Mouse (Mus musculus) kidney, postnatal 25 days (tissue): ENCODE measurements at regions not wholly inside any gene's neighbourhood (a gene's known extent, or its start where the extent isn't known, plus 50 kb on each side); places are given as distances from the start of the nearest gene placed in this dataset.

Source experiments
- DNase-seq, 2 experiments: peaks; one replicate each; pipeline ENCODE4 v3.0.0; 2021; ENCODE audit warnings: mixed read lengths in 2 of 2

- DNase-seq, result no peak
Observed at GRCm38 (mm10) chr9:25374161-25374560, 107.2 kb upstream of the Eepd1 start.

DNA sequence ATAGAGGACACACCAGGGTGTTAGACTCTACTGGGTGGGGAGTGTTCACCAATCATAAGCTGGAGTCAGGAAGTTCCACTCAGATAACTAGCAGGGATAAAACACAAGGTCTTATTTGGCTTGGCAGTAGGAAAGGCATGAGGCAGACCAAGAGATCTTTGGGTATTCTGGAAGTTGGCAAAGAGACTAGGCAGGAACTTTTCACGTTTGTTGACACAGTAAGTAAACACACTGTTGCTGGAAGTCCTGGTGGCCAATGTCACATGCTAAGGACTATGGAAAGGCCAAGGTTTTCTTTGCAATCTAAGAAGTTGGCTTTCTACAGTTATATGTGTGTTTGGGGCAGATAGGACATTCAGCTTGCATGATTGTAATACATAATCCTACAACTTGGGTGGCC is 105.1 kb upstream of the Eepd1 start:
- no peak for DNase-seq

DNA sequence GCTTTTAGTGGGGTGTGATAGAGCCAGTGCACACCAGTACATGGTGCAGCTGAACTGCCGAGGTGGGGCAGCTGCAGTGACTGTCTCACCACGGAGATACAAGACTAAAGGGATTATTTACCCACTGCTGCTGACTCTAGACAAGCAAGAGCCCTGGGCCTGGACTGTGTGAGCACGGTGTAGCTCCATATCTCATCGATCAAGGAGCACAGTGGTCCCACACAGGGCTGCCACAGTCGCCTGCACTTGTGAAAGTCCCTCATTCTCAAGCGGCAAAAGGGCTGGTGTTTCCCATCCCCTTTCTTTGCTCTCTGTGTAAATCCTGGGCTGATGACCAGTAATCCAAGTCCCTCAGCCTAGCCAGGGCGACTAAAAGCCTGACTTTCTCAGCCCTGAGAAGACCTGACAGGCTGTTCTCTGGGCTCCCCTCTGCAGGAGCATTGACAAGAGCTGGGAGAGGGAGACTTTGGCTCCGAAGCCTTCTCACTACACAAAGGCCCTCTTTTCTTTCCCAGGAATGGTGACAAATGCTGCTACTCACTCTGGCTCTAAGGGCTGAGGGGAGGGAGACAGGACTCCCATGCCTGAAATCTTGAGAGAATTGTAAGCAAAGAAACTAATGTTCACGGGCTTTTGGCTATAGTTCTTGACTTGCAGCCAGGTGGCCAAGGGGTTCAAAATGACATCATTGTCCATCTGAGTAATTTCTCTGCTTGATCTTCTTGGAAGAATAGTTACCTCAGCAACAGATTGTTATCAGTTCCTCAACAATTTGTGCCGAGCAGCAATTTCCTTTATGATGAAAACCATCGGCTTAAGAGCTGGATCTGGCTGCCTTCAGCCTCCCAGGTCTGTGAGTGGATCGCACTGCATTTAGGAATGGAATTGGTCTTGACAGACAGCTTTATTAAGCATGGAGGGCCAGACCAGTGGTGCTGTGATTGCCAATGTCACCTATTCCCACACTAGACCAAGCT is 103.3 kb upstream of the Eepd1 start:
- DNase-seq, result no peak

DNA sequence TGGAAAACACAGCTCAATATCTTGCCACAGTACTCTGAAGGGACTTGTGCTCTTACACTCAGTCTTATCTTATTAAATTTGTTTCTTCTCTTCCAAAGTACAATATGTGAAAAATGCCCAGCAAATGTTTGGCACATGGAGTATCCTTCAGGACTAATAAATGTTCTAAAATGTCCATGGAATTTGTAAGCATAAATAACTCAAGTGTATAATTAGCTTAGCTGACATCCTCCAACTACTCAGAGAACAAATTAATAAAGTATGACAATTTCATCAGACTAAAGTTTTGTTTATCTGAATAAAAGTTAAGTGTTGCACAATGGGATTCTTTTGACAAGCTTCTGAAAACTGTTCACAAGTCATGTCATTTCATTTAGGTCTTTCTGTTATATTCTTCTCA is 96.0 kb upstream of the Eepd1 start:
- DNase-seq, result no peak

- DNase-seq, result no peak
Observed at GRCm38 (mm10) chr9:25387876-25388650, 93.3 kb upstream of the Eepd1 start.

- DNase-seq, result no peak
Observed at GRCm38 (mm10) chr9:25389351-25389750, 92.0 kb upstream of the Eepd1 start.

GRCm38 (mm10) chr9:25400647-25401335 is 80.6 kb upstream of the Eepd1 start:
- DNase-seq, result peak; percentile 34 to 63

DNA sequence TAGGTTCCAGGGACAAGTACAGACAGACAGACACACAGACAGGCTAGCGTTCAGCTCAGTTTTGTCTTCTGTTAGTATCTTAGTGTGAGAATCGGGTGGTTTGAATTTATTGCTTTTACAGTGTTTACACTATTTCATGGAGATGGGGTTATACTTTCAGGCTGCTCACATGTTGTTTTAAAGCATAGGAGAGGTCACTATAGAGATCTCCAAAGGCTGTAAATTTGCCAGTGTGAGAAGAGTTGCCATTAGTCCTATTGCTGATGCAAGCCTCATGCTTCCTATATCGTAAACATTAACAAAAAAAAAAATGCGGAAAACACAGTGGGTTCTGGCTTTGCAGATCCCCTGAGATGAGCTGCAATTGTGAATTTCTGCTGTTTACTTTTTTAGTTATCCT is 75.5 kb upstream of the Eepd1 start:
- DNase-seq, result no peak

DNA sequence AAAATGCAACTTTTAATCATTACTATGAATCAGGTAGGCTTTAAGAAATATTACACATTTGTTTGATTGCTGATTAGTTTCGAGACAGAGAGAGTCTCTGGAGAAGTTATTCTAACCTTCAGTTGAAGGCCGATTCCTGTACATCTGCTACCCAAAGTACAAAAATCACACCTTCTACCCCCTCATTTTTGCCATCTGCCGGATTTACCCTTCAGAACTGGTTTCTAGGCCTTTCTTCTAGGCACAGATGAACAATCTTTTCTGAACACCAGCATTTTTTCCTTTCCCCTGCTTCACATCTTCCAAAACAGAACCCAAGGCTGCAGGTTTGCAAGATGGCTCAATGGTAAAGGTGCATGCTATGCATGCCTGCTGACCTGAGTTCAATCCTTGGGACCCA is 72.8 kb upstream of the Eepd1 start:
- no peak for DNase-seq

GRCm38 (mm10) chr9:25409729-25410128 is 71.6 kb upstream of the Eepd1 start:
- DNase-seq, result no peak

- no peak for DNase-seq
Observed at GRCm38 (mm10) chr9:25413873-25414272, 67.5 kb upstream of the Eepd1 start.

DNA sequence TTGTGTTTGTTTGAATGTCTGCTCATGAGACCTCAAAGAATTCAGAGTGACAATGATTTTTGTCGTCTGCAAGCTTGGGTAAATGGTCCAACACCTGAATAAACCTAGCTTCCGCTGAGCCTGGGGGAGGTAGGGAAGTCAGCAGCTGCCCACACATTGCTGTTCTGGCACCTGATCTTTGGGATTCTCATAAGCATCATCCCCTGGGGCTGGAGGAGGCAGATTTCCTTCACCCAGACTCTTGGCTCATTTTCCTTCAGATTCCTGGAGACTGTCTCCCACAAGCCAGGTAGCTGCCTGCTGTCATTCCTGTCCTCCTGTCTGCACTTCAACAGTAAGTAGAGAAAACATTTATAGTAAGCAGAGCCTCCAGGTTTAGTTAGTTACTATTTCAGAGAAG is 67.0 kb upstream of the Eepd1 start:
- no peak for DNase-seq

DNA sequence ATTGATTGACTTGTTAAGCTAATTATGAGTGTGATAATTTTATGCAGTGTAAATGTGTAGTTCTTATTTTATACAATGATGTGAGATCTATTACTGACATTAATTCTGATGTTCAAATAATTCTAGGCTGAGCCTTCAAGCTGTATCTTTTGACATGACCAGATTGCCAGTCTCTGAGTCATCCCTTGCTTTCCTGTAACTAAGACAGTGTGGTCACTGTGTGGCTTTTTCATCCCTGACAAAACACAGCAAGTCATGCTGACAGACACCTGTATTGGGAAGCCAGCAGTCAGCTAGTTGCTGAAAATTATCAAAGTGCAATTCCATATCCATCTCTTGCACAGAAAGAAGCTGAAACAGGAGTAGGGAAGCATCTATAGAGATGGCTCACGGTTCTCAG is 54.4 kb upstream of the Eepd1 start:
- no peak for DNase-seq

- no peak for DNase-seq
Observed at GRCm38 (mm10) chr9:25429450-25430213, 51.7 kb upstream of the Eepd1 start.
